Mouse (Mus musculus) ES-E14 (cell line): ENCODE results near the gene BC025920.

Experiments used
- CHD2 ChIP-seq: IDR thresholded peaks from 2 replicates; pipeline ENCODE4 v1.6.1; 2014; ENCODE audit warnings: mild to moderate bottlenecking, low read depth, low read length, inconsistent platforms
- HCFC1 ChIP-seq: IDR thresholded peaks from 2 replicates; pipeline ENCODE4 v1.6.1; 2012; ENCODE audit warnings: low read length, inconsistent platforms, borderline replicate concordance; ENCODE audit not compliant: insufficient read depth
- ZC3H11A ChIP-seq: IDR thresholded peaks from 2 replicates; pipeline ENCODE4 v1.6.1; 2012; ENCODE audit warnings: low read depth, mild to moderate bottlenecking, inconsistent platforms, low read length, borderline replicate concordance
- ZNF384 ChIP-seq: IDR thresholded peaks from 2 replicates; pipeline ENCODE4 v1.6.1; 2012; ENCODE audit warnings: low read depth, low read length, inconsistent platforms

DNA sequence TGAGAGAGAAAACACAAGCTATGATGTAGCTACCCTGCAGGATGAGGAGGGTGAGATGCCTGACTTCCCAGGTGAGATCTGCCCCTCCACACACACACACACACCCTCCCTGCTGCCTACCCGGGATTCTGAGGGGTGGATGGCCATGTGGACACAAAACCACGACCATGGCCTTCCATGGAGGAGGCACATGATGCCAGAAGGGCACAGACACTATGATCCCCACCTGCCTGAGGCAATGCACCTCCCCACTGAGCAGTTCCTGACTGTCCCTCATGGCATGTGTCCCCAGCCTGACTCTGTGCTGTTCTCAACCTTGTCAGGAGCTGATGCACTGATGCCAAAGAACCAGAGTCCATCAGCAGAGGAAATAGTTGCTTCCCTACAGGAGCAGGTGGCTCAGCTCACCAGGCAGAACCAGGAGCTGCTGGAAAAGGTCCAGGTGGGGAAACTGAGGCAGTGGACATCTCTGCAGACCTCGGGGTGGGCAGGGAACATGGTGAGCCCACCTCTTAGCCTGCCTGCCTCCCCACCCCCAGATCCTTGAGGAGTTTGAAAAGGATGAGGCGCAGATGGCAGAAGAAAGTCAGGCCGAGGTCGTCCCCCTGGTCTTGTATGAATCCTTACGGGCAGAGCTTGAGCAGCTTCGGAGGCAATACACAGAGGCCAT is 36.0 kb downstream of the BC025920 start:
- TF ChIP-seq ZNF384 (no peak), CHD2 (no peak), HCFC1 (no peak), ZC3H11A (no peak)
